In the genomic region with DNA sequence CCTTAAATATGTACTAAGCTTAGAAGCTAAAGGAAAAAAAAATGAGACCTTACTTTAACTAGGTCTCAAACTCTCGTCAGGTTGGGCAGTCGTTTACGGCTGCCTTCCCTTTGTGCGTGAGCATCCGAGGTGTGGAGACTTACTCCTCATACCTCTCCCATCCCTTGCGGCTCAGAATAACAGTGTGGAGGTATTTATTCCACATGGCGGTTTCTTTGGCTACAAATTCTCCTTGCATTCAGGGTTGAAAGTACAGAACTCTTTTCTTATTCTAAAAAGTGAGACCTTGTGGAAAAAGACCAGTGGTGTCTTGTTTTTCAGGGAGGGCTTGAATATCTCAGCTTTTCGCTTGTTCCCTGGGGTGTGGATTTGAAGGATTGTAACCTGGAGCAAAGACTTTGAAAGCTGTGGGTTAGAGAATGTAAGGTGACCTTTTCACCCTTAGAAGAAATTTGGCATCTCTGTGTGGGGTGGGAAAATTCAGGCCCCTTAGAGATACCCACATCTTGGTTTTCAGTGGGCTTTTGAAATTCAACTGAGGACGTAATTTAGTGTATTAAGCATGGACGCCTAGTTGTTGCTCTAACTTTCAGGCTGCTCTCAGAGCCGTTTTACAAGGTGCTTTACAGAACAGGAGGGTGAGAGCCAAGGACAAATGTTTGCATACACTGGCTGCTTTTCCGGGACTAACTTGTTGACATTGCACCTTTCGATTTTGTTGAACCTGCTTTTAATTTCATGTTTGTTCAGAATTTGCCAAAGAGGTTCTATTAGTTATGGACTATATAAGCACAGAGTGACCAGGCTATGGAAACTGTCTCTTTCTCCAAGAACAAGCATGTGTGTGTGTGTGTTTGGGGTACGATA, we compare ENCODE assay signal across 9 mouse cellular contexts. TPM values are rescaled to one million over a fixed set of nuclear protein-coding genes. Genes with fewer than 3 reads are reported as not detected.
A peak's percentile ranks its signal among the peaks of the same experiment; 100 is the strongest.
DNase-seq lines count a peak whose midpoint lies in the region; ATAC-seq and TF ChIP-seq lines count a peak whose summit lies in the region.
"Had no signal": no experiment of that assay in that cellular context is flagged by ENCODE, and none has a peak within 500 bp of the region (broad histone marks: within the 10 kb centered on the region; RNA-seq: fewer than 3 reads in every experiment).

No protein-coding gene starts in this region.

- H3K4me1 ChIP-seq in forebrain, embryonic 10.5 days, result peaks cover 25% of the 10 kb centered on the region
- H3K4me1 ChIP-seq in forebrain, embryonic 16.5 days (replicated peaks; ENCODE audit: control insufficient read depth, insufficient read depth, low read length), result peaks cover 11% of the 10 kb centered on the region
- H3K4me1 ChIP-seq in lung, embryonic 15.5 days, result peaks cover 35% of the 10 kb centered on the region
- H3K4me1 ChIP-seq in hindbrain, embryonic 13.5 days (replicated peaks), result peaks cover 16% of the 10 kb centered on the region
- peaks cover 15% of the 10 kb centered on the region for H3K4me1 ChIP-seq in liver, postnatal 0 days (ENCODE audit: insufficient read depth)

- TF ChIP-seq EP300 in liver, postnatal 0 days (IDR thresholded peaks at IDR 0.05; ENCODE audit: low read depth), result no peak

- H3K27ac ChIP-seq in forebrain, embryonic 10.5 days, result 0 out of 2 replicates have a peak overlapping the region, but pooled peaks have one; percentile 5
- no peak overlapping the region for H3K27ac ChIP-seq in forebrain, embryonic 16.5 days (ENCODE audit: low read length)
- H3K27ac ChIP-seq in lung, embryonic 15.5 days, result peak overlapping the region; percentile 80
- peak overlapping the region; percentile 71 for H3K27ac ChIP-seq in hindbrain, embryonic 13.5 days
- H3K27ac ChIP-seq in liver, postnatal 0 days (ENCODE audit: low read depth), result peak overlapping the region; percentile 66

- DNase-seq in forebrain, embryonic 10.5 days (ENCODE audit: extremely low spot score, low spot score), result no peak
- no peak for DNase-seq in lung, postnatal 10 days
- no peak for DNase-seq in liver, postnatal 0 days
- DNase-seq in urinary bladder, postnatal 14 days (ENCODE audit: low spot score), result no peak
- DNase-seq in cerebellum, postnatal 25 days, result no peak

- H3K27me3 ChIP-seq in forebrain, embryonic 10.5 days (ENCODE audit: poor library complexity, severe bottlenecking), result no peaks in the 10 kb centered on the region
- no peaks in the 10 kb centered on the region for H3K27me3 ChIP-seq in forebrain, embryonic 16.5 days (replicated peaks; ENCODE audit: control insufficient read depth, insufficient read depth, low read length)
- no peaks in the 10 kb centered on the region for H3K27me3 ChIP-seq in lung, embryonic 15.5 days
- no peaks in the 10 kb centered on the region for H3K27me3 ChIP-seq in hindbrain, embryonic 13.5 days
- no peaks in the 10 kb centered on the region for H3K27me3 ChIP-seq in liver, postnatal 0 days (ENCODE audit: insufficient read depth, low read length)

- WGBS in forebrain, embryonic 10.5 days, result 62% methylated on average over 14 of the region's 14 CpGs
- 53% methylated on average over 14 of the region's 14 CpGs for WGBS in forebrain, embryonic 16.5 days
- WGBS in lung, embryonic 15.5 days, result 45% methylated on average over 14 of the region's 14 CpGs
- WGBS in hindbrain, embryonic 13.5 days, result 58% methylated on average over 14 of the region's 14 CpGs
- 74% methylated on average over 14 of the region's 14 CpGs for WGBS in liver, postnatal 0 days (ENCODE audit: insufficient replicate concordance)

- no peak overlapping the region for H3K4me2 ChIP-seq in forebrain, embryonic 16.5 days (ENCODE audit: low read length)
- H3K4me2 ChIP-seq in lung, embryonic 15.5 days, result peak overlapping the region; percentile 18; the same call in 1 of the 2 replicates
- H3K4me2 ChIP-seq in hindbrain, embryonic 13.5 days, result no peak overlapping the region
- H3K4me2 ChIP-seq in liver, postnatal 0 days (ENCODE audit: low read depth, low read length), result peak overlapping the region; percentile 27

- no peak for ATAC-seq in forebrain, embryonic 16.5 days
- ATAC-seq in lung, embryonic 15.5 days (ENCODE audit: borderline replicate concordance, extremely low read depth, low FRiP score, low TSS enrichment), result no peak
- no peak for ATAC-seq in hindbrain, embryonic 13.5 days (ENCODE audit: low FRiP score)
- ATAC-seq in liver, postnatal 0 days, result 0 out of 2 replicates have a peak, but pooled peaks have one; percentile 43

- H3K9me3 ChIP-seq in forebrain, embryonic 10.5 days, result no peaks in the 10 kb centered on the region
- no peaks in the 10 kb centered on the region for H3K9me3 ChIP-seq in forebrain, embryonic 16.5 days (ENCODE audit: control insufficient read depth, low read length)
- H3K9me3 ChIP-seq in lung, embryonic 15.5 days, result no peaks in the 10 kb centered on the region
- H3K9me3 ChIP-seq in hindbrain, embryonic 13.5 days, result no peaks in the 10 kb centered on the region
- H3K9me3 ChIP-seq in liver, postnatal 0 days (ENCODE audit: low read length), result no peaks in the 10 kb centered on the region

- TF ChIP-seq CTCF in liver, postnatal 0 days (IDR thresholded peaks at IDR 0.05; ENCODE audit: low read depth), result no peak

- no peak overlapping the region for H3K9ac ChIP-seq in forebrain, embryonic 16.5 days (replicated peaks; ENCODE audit: low read depth, low read length)
- H3K9ac ChIP-seq in lung, embryonic 15.5 days, result no peak overlapping the region; the same call in 1 of the 2 replicates
- no peak overlapping the region for H3K9ac ChIP-seq in hindbrain, embryonic 13.5 days
- H3K9ac ChIP-seq in liver, postnatal 0 days (replicated peaks), result peak overlapping the region; percentile 18; the same call in 1 of the 2 replicates

- peaks cover 83% of the 10 kb centered on the region for H3K36me3 ChIP-seq in forebrain, embryonic 10.5 days (replicated peaks)
- H3K36me3 ChIP-seq in forebrain, embryonic 16.5 days (ENCODE audit: control insufficient read depth, insufficient read depth), result peaks cover 6% of the 10 kb centered on the region; the same call in 1 of the 2 replicates
- H3K36me3 ChIP-seq in lung, embryonic 15.5 days, result peaks cover 59% of the 10 kb centered on the region
- peaks cover 20% of the 10 kb centered on the region for H3K36me3 ChIP-seq in hindbrain, embryonic 13.5 days
- peaks cover 64% of the 10 kb centered on the region for H3K36me3 ChIP-seq in liver, postnatal 0 days (replicated peaks; ENCODE audit: insufficient read depth, low read length)

- no peak overlapping the region for H3K4me3 ChIP-seq in forebrain, embryonic 10.5 days
- H3K4me3 ChIP-seq in forebrain, embryonic 16.5 days (replicated peaks; ENCODE audit: low read length), result no peak overlapping the region
- no peak overlapping the region for H3K4me3 ChIP-seq in lung, embryonic 15.5 days
- H3K4me3 ChIP-seq in hindbrain, embryonic 13.5 days, result no peak overlapping the region
- no peak overlapping the region for H3K4me3 ChIP-seq in liver, postnatal 0 days (ENCODE audit: low read depth, low read length)

RNA-seq across cellular contexts. Expression of a gene that starts 27.7 kb away (rescaled TPM):
- polyA plus RNA-seq in forebrain, embryonic 10.5 days (2016; fragmentation: Nextera tagmentation; extraction: Ambion mirVana), result 1.2 and 2.5 TPM in 2 replicates
- 0.88 and 1.1 TPM in 2 replicates for polyA plus RNA-seq in forebrain, embryonic 16.5 days (2015; fragmentation: Nextera tagmentation; extraction: Ambion mirVana)
- 8.2 and 8.5 TPM in 2 replicates for polyA plus RNA-seq in lung, embryonic 15.5 days (2015; fragmentation: Nextera tagmentation; extraction: Ambion mirVana)
- polyA plus RNA-seq in hindbrain, embryonic 13.5 days (2015; fragmentation: Nextera tagmentation; extraction: Ambion mirVana), result 0.78 and 2.5 TPM in 2 replicates
- polyA plus RNA-seq in liver, postnatal 0 days (2015; fragmentation: Nextera tagmentation; extraction: Ambion mirVana), result 0.25 and 0.39 TPM in 2 replicates
- polyA plus RNA-seq: inflammation-experienced regulatory T-cells, adult 6 months had no signal

RNA-seq across cellular contexts. Expression of a gene that starts 28.1 kb away (rescaled TPM):
- 0.06 and 0.27 TPM in 2 replicates for polyA plus RNA-seq in forebrain, embryonic 10.5 days (2016; fragmentation: Nextera tagmentation; extraction: Ambion mirVana)
- polyA plus RNA-seq in forebrain, embryonic 16.5 days (2015; fragmentation: Nextera tagmentation; extraction: Ambion mirVana), result 0.57 and 1.4 TPM in 2 replicates
- 0.10 TPM in 1 of 2 replicates, not detected in the other for polyA plus RNA-seq in lung, embryonic 15.5 days (2015; fragmentation: Nextera tagmentation; extraction: Ambion mirVana)
- polyA plus RNA-seq in hindbrain, embryonic 13.5 days (2015; fragmentation: Nextera tagmentation; extraction: Ambion mirVana), result 0.52 and 1.4 TPM in 2 replicates
- not detected in 2 replicates for polyA plus RNA-seq in liver, postnatal 0 days (2015; fragmentation: Nextera tagmentation; extraction: Ambion mirVana)
- polyA plus RNA-seq: inflammation-experienced regulatory T-cells, adult 6 months had no signal

RNA-seq across cellular contexts. Expression of a gene that starts 54.0 kb away (rescaled TPM):
- 47.4 and 49.1 TPM in 2 replicates for polyA plus RNA-seq in forebrain, embryonic 10.5 days (2016; fragmentation: Nextera tagmentation; extraction: Ambion mirVana)
- polyA plus RNA-seq in forebrain, embryonic 16.5 days (2015; fragmentation: Nextera tagmentation; extraction: Ambion mirVana), result 27.0 and 31.5 TPM in 2 replicates
- polyA plus RNA-seq in lung, embryonic 15.5 days (2015; fragmentation: Nextera tagmentation; extraction: Ambion mirVana), result 120 and 136 TPM in 2 replicates
- polyA plus RNA-seq in hindbrain, embryonic 13.5 days (2015; fragmentation: Nextera tagmentation; extraction: Ambion mirVana), result 33.3 and 35.4 TPM in 2 replicates
- polyA plus RNA-seq in liver, postnatal 0 days (2015; fragmentation: Nextera tagmentation; extraction: Ambion mirVana), result 35.8 and 43.1 TPM in 2 replicates

RNA-seq across cellular contexts. Expression of a gene that starts 56.4 kb away (rescaled TPM):
- 1.7 and 1.8 TPM in 2 replicates for polyA plus RNA-seq in forebrain, embryonic 10.5 days (2016; fragmentation: Nextera tagmentation; extraction: Ambion mirVana)
- polyA plus RNA-seq in forebrain, embryonic 16.5 days (2015; fragmentation: Nextera tagmentation; extraction: Ambion mirVana), result 2.1 and 2.3 TPM in 2 replicates
- 3.0 and 3.1 TPM in 2 replicates for polyA plus RNA-seq in lung, embryonic 15.5 days (2015; fragmentation: Nextera tagmentation; extraction: Ambion mirVana)
- 1.9 and 2.0 TPM in 2 replicates for polyA plus RNA-seq in hindbrain, embryonic 13.5 days (2015; fragmentation: Nextera tagmentation; extraction: Ambion mirVana)
- 1.2 and 1.3 TPM in 2 replicates for polyA plus RNA-seq in liver, postnatal 0 days (2015; fragmentation: Nextera tagmentation; extraction: Ambion mirVana)

Comparison
In these comparisons a context has a peak if more than half of its experiments do, and no peak if none do; other contexts are left out.
1. H3K4me2 ChIP-seq: peak in lung, embryonic 15.5 days (single experiment) and liver, postnatal 0 days (single experiment); none in forebrain, embryonic 16.5 days (single experiment) and hindbrain, embryonic 13.5 days (single experiment).